Mouse (Mus musculus): Measurements from ENCODE around the gene Nat8. TPM values are rescaled to one million over a fixed set of nuclear protein-coding genes. Genes with fewer than 3 reads are reported as not detected.

Nat8 gene
- polyA plus RNA-seq, 1 experiment from 2014 or later = not detected

Small RNA genes lying within 50 kb of the gene (microRNA-seq; reads per million reads assigned to microRNA genes)
- gene Mir6375 = not detected

Other genes starting within 250 kb of the Nat8 start
- gene Alms1, start 244.6 kb downstream of the Nat8 start, polyA plus RNA-seq (2015; fragmentation: Nextera tagmentation; extraction: Ambion mirVana) = 5.7 and 7.6 TPM in 2 replicates
- gene Nat8f7, start 118.9 kb downstream of the Nat8 start, polyA plus RNA-seq (2015; fragmentation: Nextera tagmentation; extraction: Ambion mirVana) = not detected in 2 replicates
- gene Nat8f3, start 66.3 kb downstream of the Nat8 start, polyA plus RNA-seq (2015; fragmentation: Nextera tagmentation; extraction: Ambion mirVana) = 0.22 TPM in 1 of 2 replicates, not detected in the other
- gene Nat8f6, start 11.1 kb downstream of the Nat8 start, polyA plus RNA-seq (2015; fragmentation: Nextera tagmentation; extraction: Ambion mirVana) = not detected in 2 replicates
- not detected in 2 replicates for gene Nat8f5, start 11.1 kb downstream of the Nat8 start, polyA plus RNA-seq (2015; fragmentation: Nextera tagmentation; extraction: Ambion mirVana)
- not detected in 2 replicates for gene Nat8f2, start 37.1 kb upstream of the Nat8 start, polyA plus RNA-seq (2015; fragmentation: Nextera tagmentation; extraction: Ambion mirVana)
- gene Nat8f4, start 72.8 kb upstream of the Nat8 start, polyA plus RNA-seq (2015; fragmentation: Nextera tagmentation; extraction: Ambion mirVana) = 2.5 and 2.8 TPM in 2 replicates
- gene Tprkb, start 79.8 kb upstream of the Nat8 start, polyA plus RNA-seq (2015; fragmentation: Nextera tagmentation; extraction: Ambion mirVana) = 39.5 and 45.9 TPM in 2 replicates
- 6.5 and 11.2 TPM in 2 replicates for gene Nat8f1, start 83.6 kb upstream of the Nat8 start, polyA plus RNA-seq (2015; fragmentation: Nextera tagmentation; extraction: Ambion mirVana)
- 48.6 and 55.6 TPM in 2 replicates for gene Dusp11, start 129.6 kb upstream of the Nat8 start, polyA plus RNA-seq (2015; fragmentation: Nextera tagmentation; extraction: Ambion mirVana)
- gene Figla, start 184.1 kb upstream of the Nat8 start, polyA plus RNA-seq (2015; fragmentation: Nextera tagmentation; extraction: Ambion mirVana) = not detected in 2 replicates
- 8.7 and 9.4 TPM in 2 replicates for gene Add2, start 196.6 kb upstream of the Nat8 start, polyA plus RNA-seq (2015; fragmentation: Nextera tagmentation; extraction: Ambion mirVana)